Mouse (Mus musculus) frontal cortex, adult 2 months (tissue): ENCODE results near the gene Stim2. TPM values are rescaled to one million over a fixed set of nuclear protein-coding genes. Genes with fewer than 3 reads are reported as not detected.

ENCODE experiments used
- DNase-seq, 2 experiments: peaks; one replicate each; pipeline ENCODE4 v3.0.0; 2022; ENCODE audit warnings: low spot score in 1 of 2; ENCODE audit errors: extremely low spot score in 1 of 2
- polyA plus RNA-seq: library from polyadenylated mRNA; depleted of rRNA; stranded (reverse); fragments of >200 nt; gene quantifications from 2 replicates; pipeline ENCODE4 v1.2.3, GENCODE M21; 2012

Stim2 gene
- polyA plus RNA-seq, 1 experiment = 28.3 TPM

DNA sequence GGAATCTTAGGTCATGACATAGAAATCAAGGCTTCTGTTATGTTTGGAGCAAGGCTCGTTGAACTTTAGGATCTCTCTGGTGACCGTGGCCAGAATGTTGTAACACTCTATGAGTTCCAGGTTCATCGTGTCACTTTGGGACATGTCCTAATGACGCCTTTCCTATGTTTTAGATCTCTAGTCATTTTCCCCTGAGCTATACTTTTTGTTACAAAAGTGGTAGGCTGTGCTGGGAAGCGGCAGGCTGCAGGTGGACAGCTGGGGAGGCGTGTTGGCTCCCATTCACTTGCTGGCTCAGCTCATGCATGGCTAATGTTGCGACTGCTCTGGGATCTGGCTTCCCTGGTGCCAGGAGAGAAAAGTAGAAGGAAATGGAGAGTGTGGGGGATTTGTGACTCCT is 5.7 kb upstream of the Stim2 start:
- DNase-seq = peak; percentile 67 to 87

DNA sequence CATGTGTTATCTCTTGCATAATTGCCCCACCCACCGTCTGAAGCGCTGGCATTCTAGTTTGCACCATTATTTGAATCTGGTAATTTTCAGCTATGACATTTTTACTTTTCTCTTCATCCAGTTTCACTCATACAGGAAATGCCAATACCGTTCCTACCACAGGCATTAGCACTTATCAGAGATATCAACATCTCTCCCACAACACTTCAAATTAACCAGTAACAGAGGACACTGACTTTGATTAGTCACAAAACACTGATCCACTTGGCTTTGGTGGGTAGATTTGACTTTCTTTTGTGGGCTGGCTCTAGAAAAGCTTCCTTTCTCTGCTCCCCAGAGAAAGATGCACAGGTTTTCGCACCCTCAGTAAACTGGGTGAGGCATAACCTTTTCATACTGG is 3.7 kb upstream of the Stim2 start:
- no peak for DNase-seq

DNA sequence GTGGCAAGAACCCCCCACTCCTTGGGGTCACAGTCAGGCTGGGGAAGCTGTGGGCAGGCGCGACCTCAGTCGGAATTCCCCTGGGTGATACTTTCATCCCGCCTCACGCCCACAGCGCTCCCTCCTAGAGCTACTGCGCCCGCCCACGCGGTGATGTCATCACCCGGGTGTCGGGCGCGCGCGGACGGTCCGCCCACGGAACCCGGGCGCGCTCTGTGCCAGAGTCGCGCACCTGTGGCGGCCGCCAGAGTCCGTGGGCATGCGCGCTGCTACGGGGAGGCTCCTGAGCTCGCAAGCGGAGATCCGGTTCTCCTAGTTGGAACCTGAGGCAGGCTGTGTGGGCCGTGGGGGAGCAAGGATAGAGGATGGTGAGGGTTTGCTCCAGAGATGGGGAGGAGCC is 3.0 kb upstream of the Stim2 start:
- DNase-seq = peak; percentile 49 to 85

DNA sequence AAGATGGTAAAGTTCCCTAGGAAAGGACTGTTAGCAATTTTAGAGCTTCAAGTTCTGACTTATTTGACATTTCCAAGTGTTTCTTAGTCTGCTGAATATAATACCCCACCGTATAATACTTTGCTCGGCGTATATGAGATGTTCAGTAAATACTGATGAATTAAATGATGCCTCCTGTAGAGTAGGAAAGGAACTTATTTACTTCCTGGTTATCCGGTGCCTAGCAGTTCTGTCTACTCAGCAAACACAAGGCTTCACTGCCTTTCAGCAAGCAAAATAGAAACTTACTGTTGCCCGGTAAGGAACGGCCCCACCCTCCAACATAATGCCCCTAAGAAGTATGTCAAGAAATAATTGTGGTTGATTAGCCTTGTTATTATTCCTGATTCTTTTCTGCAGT is 1.5 kb upstream of the Stim2 start:
- DNase-seq = no peak

DNA sequence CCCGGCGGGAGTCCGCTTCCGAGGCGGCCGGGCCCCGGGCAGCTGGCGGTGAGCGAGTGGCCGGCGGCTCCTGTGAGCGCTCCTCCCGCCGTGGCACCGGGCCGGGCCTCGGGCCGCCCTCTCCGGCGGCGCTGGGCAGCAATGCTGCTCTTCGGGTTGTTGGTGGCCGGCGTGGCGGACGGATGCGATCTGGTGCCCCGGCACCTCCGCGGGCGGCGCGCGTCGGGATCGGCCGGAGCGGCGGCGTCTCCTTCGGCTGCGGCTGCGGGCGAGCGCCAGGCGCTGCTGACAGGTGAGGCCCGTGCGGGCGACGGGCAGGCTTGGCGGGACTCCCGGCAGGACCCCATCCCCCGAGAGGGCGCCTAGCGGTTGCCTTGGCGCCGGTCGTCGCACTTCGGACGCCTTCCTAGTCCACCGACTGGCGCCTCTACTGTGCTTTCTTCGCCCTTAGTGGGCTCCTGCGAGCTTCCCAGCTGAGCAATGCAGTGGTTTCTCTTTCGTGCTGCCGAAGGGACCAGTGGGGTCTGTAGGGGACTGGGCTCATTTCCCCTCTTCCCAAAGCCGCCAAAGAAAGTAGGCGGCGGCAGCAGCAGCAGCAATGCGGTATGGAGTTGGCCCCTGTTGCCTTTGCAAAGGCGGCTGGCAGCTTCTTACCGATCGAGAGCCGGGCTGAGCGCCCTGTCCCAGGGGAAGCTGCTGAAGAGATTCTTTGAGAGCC is 603 bp downstream of the Stim2 start:
- peak in 1 of 2 experiments; percentile 57 for DNase-seq

DNA sequence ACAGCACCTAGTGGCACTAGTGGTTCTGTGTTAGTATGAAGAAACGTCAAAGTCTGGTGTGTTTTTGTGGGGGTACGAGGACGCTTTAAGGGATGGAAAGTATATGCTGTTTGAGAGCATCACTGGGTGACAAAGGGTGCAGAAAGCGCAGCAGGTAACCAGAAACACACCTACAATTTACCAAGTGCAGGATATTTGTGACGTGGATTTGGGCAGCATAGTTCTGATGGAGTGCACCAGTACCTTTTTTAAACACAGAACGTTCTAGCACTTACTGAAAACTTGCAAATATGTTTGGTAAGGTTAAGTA is 1.1 kb downstream of the Stim2 start:
- no peak for DNase-seq

DNA sequence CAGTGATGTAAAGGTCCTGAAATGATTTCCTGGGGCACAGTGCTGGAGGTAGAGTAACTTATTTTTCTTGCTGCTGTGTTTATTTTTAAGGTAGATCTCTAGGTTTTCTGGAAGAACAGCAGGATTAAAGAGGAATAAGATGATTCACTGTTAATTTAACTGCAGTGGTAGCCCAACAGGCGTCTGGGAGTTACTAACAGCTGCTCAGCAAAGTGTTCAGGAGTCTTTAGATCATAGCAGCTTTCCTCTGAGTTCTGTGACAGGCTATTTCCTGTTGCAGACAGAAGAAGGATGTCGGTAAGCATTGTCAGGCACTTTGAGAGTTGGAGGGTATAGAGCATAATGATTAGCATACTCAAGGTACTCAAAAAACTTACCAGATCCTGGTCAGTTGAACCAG is 1.5 kb downstream of the Stim2 start:
- DNase-seq = no peak

DNA sequence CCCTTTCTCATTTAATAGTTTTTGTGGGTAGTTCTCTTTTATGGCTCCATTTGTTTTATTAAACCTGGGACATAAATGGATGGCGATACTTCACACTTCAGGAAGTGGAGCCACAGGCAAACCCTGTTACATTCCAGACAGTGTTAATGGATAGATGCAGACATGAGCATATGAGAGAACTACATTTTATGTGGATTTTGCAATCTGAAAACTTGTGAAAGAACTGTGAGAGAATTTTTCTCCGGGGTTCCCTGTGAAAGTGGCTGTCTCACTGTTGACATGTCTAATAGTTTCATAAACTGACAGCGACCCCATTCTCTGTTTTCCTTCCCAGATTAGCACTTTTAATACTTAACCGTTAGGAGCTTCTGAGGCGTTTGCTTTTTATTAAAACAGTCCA is 2.7 kb downstream of the Stim2 start:
- no peak for DNase-seq

DNA sequence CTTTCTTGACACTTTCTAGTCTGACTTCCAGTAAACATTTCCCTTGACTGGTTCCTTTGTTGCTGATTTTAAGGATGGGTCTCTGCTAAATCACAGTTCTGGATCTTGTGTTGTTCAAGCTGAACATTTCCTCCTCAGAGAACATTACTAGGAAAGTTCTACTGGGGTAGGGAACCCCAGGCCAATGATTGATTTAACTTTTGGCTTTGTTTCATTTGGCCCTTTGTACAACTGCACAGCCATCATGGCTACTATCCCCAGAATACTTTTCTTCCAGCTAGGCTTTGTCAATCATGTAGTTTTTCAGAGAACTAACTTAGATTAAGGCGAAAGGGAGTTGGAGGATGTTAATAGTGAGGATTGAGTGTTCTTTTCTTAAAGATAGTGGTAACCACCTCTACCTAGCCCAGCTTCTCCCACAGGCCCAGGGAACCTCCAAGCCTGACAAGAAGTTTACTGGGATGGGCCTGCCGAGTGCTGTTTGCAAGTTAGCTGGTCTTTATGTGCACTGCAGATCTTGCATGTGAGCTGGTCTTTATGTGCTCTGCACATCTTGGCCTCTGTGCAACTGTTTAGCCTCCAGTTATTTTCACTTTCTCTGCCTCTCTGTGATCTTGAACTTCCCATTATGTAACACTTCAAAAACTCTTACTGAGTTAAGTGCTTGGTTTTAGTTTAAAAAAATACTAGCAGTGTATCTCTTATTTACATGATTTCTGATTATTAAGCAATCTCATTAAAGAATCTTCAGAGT is 7.0 kb downstream of the Stim2 start:
- no peak for DNase-seq

DNA sequence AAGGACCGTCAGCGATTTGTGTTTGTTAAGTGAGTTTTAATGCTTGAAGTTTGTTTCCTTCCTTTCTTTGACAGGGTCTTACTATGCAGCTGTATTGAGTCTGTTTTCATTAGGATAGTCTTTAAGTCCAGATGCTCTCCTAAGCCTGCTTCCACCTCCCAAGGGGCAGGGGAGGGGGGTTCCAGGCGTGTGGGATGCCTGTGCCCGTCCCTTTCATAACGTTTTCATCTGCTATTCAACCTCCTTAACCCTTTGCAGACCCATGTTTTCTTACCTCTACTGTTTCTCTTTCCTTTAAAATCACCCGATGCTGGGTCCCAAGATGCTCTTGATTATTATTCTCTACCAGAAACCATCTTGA is 7.5 kb downstream of the Stim2 start:
- DNase-seq = no peak

DNA sequence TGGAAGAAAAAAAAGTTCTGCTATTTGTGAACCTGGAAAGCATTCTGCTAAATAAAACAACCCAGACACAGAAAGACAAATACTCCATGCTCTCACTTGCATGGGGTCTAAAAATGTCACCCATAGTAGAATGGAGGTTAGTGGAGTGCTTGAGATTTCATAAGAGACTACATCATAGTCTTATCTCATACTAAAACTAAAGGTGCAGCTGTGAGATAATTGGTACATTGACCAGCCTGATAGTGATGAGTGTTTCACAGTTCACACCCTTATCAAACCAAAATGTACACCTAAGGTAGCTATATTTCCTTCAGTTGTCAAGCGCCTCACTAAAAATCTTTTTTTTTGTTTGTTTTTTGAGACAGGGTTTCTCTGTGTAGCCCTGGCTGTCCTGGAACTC is 8.5 kb downstream of the Stim2 start:
- DNase-seq = no peak

DNA sequence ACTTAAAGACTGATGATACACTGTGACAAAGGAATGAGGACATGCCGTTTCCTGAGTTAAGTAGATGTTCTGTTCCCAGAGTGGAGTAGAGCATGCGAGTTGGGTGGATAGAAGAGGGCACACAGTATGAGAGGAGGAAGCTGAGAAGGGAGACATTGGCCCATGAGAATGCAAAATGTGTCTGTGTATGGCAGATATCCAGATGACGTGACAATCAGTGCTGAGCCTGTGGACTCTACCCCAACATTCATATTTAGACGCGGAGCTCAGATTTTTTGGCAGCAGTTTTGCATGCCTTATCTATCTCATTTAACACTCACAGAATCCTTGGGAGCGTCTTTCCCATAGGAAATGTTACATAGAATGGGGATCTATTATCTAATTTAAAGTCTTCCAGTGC is 9.3 kb downstream of the Stim2 start:
- DNase-seq = no peak

DNA sequence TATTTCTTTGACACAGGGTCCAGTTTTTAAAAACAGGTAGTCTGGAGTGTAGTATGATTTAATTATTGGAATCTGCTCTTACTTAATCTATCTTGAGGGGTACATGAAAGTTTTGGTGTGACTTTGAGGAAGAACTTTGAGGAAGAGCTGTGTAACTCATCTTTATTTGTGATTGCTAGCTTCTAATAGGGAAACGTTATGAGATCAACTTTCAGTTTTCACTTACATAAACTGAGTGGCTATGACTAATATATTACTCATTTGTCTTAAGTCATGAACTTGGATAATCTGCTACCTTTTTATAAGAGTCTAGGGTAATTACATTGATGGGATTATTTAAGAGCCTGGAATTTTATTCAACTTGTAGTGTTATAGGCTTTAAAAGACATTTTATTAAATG is 15.0 kb downstream of the Stim2 start:
- DNase-seq = no peak

DNA sequence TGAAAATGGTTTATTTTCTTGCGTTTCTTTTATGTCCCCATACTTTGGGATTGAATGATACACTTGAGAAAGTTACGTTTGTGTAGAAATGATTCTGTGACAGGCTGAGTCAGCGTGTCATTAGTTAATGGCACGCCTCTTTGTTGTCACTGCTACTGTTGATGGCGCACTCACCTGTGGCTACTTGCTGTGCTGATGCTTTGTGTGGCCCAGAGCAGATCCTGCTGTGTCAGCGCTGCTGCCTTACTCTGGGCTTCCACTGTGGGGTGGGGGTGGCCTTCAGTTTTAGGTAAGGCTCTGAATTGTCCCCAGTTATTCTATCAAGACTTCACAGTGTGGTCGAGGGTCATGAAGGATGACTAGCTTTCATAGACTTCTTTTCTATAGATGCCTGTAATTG is 18.8 kb downstream of the Stim2 start:
- no peak for DNase-seq

DNA sequence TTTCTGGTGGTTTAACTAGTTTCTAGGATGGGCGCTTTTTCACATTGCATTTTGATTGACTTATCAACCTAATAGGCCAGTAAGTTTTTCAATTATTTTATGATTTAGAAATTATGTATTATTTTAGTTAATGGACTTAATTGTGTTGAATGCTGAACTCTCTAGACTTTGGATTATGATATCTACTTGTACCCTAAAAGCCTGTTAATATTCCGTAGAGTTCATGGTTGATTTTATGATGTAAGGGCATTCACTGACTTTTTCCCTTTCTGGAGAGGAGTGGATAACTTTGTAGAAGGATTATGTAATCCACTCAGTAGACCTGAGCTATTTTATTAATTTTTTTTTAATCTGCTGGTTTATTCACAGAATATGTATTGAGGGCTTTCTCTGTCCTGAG is 20.6 kb downstream of the Stim2 start:
- DNase-seq = no peak

DNA sequence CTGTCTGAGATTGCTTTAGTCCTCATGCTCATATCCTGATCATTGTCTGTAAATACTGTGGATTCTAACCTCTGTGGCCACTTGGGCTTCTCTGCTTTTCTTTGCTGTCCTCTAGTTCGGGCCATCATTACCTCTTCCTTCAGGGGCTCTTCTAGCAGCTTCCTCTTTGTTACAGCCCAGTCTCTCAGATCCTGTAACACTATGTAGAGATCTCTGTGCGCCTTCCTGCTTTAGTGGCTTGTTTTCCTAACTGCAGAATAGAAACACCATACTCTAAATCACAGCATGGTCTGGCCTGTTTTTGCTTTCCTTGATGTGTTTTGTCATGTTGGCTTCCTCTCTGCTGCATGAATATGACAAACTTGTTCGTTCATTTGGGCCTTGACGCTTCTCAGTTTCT is 21.2 kb downstream of the Stim2 start:
- DNase-seq = no peak

DNA sequence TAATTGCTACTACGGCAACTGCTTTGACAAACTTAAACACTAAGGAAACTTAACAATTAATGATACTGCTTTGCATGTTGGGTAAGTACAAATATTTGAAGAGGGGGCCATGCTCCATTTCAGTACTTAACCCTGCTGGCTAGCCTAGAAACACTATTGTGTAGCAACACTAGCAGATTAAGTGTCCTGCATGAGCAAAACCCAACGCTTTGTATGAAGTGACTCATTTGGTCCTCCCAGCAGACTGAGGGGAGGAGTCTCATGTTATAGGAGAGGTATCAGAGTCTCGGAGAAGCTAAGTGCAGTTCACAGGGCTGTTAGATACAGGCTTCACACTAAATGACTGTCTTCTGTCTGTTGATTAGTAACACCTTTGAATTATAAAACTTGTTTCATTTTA is 26.3 kb downstream of the Stim2 start:
- DNase-seq = no peak

DNA sequence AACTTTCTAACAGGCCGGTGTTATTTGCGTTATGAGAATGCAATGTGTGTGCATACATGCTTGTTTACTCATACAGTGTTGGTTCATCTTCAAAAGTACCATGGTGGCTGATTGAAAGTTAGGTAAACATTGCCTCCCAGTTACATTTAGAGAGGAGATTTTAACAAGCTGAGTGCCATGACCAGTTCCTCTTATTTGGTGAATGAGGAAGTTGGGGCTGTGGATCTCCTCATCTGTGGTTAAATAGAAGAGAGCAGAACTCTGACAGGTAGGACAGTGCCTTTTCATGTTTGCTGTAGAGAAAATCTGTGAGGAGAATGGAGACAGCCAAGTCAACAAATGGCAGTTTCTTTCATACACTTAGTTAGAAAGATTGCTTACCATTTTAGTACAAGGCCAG is 27.3 kb downstream of the Stim2 start:
- DNase-seq = no peak

DNA sequence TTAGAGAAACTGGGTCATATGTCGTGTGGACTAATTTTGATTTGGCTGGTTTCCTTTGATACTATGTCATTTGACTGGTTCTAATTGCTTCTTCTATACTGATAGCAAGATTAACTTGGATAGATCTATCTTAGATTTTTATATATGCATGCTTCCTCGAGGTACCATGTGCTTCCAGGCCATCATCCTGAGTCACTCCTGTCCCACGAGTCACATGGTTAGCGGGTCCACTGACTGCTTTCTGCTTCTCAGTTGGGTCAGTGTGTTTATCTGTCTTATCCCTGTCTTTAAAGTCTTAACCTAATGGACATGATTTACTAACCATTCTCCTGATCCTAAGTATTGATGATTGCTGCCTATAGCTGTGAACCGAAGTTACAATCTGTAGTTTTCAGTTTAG is 34.9 kb downstream of the Stim2 start:
- no peak for DNase-seq

DNA sequence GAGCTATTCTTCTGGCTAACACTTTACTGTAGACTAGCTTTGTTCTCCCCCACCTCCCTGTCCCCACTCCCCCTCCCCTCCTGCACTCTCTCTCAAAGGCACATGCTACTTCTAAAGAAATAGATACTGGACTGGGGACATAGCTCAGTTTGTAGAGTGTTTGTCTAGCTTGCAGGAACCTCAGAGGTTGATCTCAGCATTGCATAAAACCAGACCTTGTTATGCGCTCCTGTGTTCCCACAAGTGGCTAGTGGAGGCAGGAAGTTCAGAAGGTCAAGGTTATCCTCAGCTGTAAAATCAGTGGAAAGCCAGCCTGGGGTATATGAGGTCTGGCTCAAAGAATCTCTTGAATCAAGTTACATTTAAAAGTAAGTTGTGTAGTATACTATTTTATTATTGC is 36.4 kb downstream of the Stim2 start:
- DNase-seq = no peak

DNA sequence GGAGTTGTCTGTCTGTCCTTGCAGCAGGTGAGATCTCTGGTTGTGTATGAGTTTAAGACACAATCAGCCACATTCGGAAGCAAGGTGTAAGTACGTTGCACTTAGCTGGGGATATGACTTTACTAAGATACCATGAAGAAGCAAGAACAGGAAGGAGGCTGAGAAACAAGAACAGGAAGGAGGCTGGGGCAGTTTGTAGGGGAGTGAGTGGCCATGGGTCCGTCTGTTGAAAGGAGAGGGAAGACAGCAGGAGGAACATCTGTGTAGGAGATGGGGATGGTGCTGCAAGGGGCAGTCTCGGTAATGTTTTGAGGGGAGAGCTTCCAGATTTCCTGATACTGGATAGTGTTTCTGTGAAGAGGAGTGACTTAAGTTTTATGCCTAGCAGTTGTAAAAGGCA is 40.3 kb downstream of the Stim2 start:
- DNase-seq = no peak

DNA sequence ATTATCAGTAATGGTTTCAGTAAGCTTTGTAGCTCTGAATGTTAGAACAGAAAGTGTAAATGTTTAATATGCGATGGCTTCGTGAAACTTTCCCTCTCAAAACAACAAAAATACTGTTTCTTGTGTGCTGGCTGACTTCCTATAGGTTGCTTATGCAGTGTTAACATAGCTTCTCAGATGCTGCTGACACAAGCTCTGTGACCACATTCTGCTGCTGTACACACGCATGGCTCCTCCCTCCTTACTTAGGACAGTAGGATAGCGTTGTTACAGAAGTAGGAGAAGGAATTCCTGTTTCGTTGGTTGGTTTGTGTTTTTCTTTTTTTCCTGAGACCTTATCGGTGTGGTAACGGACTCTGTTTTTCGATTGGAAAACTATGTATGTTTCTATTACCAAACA is 42.2 kb downstream of the Stim2 start:
- DNase-seq = no peak

DNA sequence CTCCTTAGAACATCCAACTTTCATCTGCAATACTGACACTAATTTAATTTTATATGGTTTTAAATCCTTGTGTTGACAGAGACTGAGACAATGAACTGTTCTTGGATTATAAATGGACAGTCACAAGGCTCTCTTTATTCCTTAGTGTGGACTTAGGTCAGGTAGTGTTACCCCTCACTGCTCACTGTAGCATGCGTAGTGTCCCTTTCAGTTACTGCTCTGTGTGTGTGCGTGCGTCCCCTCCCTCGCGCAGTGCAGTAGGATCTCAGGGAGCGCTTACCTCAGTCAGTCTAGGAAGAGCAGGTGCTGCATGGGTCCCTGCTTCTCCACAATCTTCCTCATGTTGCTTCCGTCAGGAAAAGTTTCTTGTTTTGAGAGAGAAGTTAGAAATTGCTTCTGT is 43.7 kb downstream of the Stim2 start:
- DNase-seq = no peak
